Mouse (Mus musculus) retina, embryonic 14.5 days (tissue): ENCODE measurements around the gene Cops8.

Experiments used
- DNase-seq: peaks from one replicate; pipeline ENCODE4 v3.0.0-alpha.2; 2015; ENCODE audit warnings: low spot score

Gene Cops8

DNA sequence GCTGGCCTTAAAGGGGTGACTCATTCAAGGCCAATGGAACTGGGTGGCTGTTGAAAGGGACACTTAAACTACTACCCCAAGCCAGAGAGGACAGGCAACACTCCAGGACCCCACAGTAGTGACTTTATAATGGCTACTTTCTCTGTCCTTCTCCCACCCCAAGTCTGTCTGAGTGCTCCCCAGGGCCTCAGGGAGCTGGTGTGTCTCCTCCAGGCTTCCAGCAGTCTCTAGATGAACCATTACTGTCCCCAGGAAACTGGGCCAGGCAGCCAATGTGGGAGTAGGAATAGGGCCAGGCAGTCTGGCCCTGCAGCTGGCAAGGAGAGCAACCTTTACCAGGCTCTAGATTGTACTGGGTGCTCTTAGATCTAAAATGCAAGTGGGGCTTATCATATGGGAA is 49.0 kb downstream of the Cops8 start:
- DNase-seq: no peak

DNA sequence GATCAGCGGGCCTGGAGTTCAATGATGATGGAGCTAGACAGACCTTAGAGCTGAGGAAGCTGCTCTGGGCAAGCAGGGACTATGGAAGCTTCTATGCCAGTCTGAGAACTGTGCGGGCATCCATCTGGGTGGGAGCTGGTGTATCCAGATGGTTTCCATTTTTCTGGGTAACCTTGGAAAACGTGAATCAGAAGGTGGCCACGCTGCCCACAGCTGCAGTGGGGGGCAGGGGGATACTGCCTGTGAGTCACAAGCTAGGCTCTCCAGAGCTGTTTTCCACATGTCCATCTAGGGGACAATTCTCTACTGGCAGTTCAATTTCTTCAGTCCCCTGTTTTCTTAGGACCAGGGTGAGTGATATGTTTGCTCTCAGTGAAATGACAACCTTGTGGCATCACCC is 49.8 kb downstream of the Cops8 start:
- no peak for DNase-seq

DNA sequence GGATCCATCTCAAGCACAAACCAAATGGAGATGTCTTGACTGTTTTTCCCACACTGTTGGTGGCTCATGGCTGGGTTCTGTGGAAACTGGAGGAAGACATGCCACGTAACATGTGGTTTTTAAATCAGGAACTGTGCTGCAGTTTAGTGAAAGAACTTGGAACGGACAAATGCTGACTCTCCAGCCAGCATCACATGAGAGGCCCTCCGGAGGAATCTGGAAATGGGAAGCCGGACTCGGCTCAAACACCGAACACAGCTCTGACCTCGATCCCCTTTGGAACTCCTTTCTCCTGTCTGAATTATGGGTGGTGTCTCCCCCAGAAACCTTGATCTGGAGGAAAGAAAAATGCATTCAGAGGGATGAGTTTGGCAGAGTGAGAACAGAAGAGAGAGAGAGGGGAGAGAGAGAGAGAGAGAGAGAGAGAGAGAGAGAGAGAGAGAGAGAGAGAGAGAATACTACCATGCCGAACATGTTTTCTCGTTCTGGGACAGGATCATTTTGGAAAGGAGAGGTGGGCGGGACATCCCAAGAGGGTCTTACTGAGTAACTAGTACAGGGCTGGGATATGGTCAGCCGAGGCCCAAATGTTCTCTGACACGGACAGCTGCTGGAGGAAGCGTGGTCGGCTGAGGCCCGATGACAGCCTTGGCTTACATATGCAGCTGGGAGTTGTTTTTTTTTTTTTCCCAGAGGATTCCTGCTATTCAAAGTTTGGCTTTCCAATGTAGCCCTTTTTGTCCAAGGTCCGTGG is 53.9 kb downstream of the Cops8 start:
- DNase-seq: no peak

DNA sequence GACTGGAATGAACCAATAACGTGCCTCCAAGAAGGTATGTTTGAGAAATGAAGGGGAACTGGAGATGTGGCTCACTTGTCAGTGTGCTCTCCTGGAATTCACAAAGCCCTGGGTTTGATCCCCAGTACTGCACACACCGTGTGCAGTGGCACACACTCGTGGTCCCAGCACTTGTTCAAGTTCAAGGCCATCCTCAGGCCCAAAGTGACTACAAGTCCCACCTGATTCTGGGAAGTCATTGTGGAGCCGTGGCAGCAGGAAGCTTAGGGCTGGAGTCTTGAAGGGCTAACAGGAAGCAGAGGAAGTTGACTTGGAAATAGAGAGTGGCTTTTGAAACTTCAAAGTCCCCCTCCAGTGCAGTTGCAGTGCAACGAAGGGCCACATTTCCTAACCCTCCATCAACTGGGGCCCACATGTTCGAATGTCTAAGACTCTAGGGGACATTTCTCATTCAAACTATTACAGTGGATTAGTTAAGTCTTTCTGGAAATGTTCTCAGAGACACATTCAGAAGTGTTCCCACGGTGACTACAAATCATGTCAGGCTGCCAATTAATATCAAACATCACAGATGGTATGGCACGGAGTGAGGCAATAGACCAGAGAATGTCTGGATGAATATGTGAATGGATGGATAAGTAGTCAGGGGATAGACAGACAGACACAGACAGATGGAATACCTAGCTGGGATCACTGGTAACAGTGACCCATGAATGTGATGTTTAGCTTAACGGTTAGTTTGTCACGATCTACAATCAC is 54.7 kb downstream of the Cops8 start:
- no peak for DNase-seq

DNA sequence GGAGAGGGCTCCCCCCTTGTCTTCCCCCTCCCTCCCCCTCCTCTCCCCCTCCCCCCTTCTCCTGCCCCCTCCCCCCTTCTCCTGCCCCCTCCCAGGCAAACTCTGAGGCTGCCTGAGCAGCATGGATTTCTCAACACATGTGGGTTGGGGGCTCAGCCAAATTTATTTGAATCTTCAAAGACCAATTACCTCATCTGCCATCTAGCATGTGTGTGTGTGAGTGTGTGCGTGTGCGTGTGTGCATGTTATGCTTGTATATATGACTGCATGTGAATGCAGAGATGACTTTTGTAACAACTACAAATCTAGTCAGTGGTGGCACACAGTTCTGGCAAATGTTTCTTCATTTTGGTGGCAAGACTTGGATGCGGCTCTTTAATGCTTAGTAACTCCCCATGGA is 55.8 kb downstream of the Cops8 start:
- DNase-seq: no peak

DNA sequence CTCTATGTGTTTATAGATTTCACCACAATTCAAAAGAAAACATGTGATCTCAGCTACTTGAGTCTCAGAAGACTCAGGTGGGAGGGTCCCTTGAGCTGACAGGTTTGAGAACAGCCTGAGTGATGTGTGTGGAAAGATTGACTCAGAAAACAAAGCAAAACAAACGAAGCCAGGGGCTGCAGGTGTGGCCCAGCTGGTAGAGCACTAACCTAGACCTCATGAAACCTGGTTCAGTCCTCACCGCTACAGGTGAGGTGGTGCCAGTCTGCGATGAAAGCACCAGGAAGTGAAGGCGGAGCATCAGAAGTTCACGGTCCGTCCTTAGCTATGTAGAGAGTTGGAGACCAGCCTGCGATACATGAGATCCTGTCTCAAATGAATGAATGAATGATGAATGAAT is 57.4 kb downstream of the Cops8 start:
- no peak for DNase-seq

DNA sequence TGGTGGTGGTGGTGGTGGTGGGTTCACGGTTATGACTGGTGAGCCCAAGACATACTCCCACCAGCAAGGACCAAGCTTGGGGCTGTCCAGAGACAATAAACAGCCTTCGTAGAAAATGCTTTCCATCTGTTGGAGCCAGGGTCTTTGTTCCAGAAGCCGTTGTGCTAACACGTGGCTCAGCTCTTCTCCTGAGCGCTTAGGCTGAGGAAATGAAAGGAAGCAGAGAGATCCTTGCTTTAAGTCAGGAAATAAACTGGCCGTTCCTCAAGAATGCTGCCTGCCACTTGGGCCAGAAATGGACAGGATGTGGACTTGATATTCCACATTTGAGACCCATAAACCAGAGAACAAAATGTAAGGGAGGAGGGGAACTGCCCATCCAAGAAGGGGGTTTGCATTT is 59.7 kb downstream of the Cops8 start:
- no peak for DNase-seq
